Mouse (Mus musculus) liver, embryonic 11.5 days (tissue): ENCODE data around the gene 1700066M21Rik. TPM values are rescaled to one million over a fixed set of nuclear protein-coding genes. Genes with fewer than 3 reads are reported as not detected.
A peak's percentile ranks its signal among the peaks of the same experiment; 100 is the strongest.

ENCODE experiments used
- ATAC-seq: fragments of 200-750 bp; cut with Nextera tagmentation; replicated peaks from 2 replicates; pipeline ENCODE4 v1.8.0; 2017; ENCODE audit warnings: moderate number of reproducible peaks, mild to moderate bottlenecking, moderate TSS enrichment, moderate library complexity; ENCODE audit not compliant: low FRiP score
- DNase-seq: peaks from one replicate; pipeline ENCODE4 v3.0.0-alpha.2; 2017; ENCODE audit warnings: low spot score
- H3K27ac ChIP-seq: fragments of 300-500 bp; sonication (generic); 2 replicates; pipeline ENCODE4 v1.5.1; 2014; ENCODE audit warnings: mild to moderate bottlenecking, low read depth, low read length, control low read depth
- H3K27me3 ChIP-seq: fragments of 300-500 bp; sonication (generic); replicated peaks from 2 replicates; pipeline ENCODE4 v1.6.1; 2014; ENCODE audit warnings: low read length, mixed read lengths; ENCODE audit not compliant: control insufficient read depth, insufficient read depth
- H3K36me3 ChIP-seq: fragments of 300-500 bp; sonication (generic); 2 replicates; pipeline ENCODE4 v1.6.1; 2014; ENCODE audit warnings: mild to moderate bottlenecking, low read length, moderate library complexity, mixed read lengths; ENCODE audit not compliant: control insufficient read depth, insufficient read depth
- H3K4me1 ChIP-seq: fragments of 300-500 bp; sonication (generic); replicated peaks from 2 replicates; pipeline ENCODE4 v1.6.1; 2014; ENCODE audit warnings: low read length, mixed read lengths; ENCODE audit not compliant: control insufficient read depth, insufficient read depth
- H3K4me2 ChIP-seq: fragments of 300-500 bp; sonication (generic); 2 replicates; pipeline ENCODE4 v1.6.1; 2014; ENCODE audit warnings: mild to moderate bottlenecking, control low read depth, moderate library complexity
- H3K4me3 ChIP-seq: fragments of 300-500 bp; sonication (generic); 2 replicates; pipeline ENCODE4 v1.5.1; 2014; ENCODE audit warnings: low read depth, low read length, control low read depth
- H3K9ac ChIP-seq: fragments of 300-500 bp; sonication (generic); 2 replicates; pipeline ENCODE4 v1.6.1; 2014; ENCODE audit warnings: low read depth, low read length, control low read depth
- H3K9me3 ChIP-seq: fragments of 300-500 bp; sonication (generic); 2 replicates; pipeline ENCODE4 v1.6.1; 2016; ENCODE audit warnings: low read length, inconsistent platforms, mixed read lengths; ENCODE audit not compliant: control insufficient read depth
- WGBS: fragments of 180-500 bp; shearing (Covaris S2); extraction: QIAGEN DNeasy Blood & Tissue Kit; methylation state at CpG from one replicate; pipeline ENCODE4 v1.1.7; 2014; 5-methylcytosine and 5-hydroxymethylcytosine counted together
- polyA plus RNA-seq: library from polyadenylated mRNA; unstranded; fragments of >200 nt; fragmentation: Nextera tagmentation; extraction: Ambion mirVana; gene quantifications from 2 replicates; pipeline ENCODE4 v1.2.1, GENCODE M21; 2014

The 1700066M21Rik gene
- polyA plus RNA-seq, 1 experiment from 2014 or later: 18.0 TPM

GRCm38 (mm10) chr1:57406187-57407151, 29.0 kb downstream of the 1700066M21Rik start, which contains the start of the genes Maip1 and Tyw5:
TSS of gene Maip1 (plus strand) at chr1:57406328.
TSS of gene Tyw5 (minus strand) at chr1:57407101.
- Histone ChIP-seq H3K27me3 (no peaks in the 10 kb centered on the region), H3K4me2 (peak within 1 kb of the TSS; percentile 88), H3K27ac (peak within 1 kb of the TSS; percentile 91), H3K9ac (peak within 1 kb of the TSS; percentile 95), H3K4me1 (peaks cover 6% of the 10 kb centered on the region), H3K9me3 (no peaks in the 10 kb centered on the region), H3K4me3 (peak within 1 kb of the TSS; percentile 89), H3K36me3 (no peaks in the 10 kb centered on the region)
- 0% methylated on average over 72 of the region's 72 CpGs for WGBS
- ATAC-seq (peak; percentile 89), DNase-seq (peak; percentile 88)

GRCm38 (mm10) chr1:57408994-57409393, 31.6 kb downstream of the 1700066M21Rik start:
- Histone ChIP-seq H3K9ac (no peak overlapping the region), H3K36me3 (peaks cover 8% of the 10 kb centered on the region), H3K4me1 (peaks cover 6% of the 10 kb centered on the region), H3K4me3 (no peak overlapping the region), H3K4me2 (peak overlapping the region; percentile 88; the same call in 1 of the 2 replicates), H3K27me3 (no peaks in the 10 kb centered on the region), H3K9me3 (no peaks in the 10 kb centered on the region), H3K27ac (no peak overlapping the region)
- ATAC-seq (no peak), DNase-seq (no peak)
- WGBS: 73% methylated on average over 2 of the region's 2 CpGs

GRCm38 (mm10) chr1:57413397-57413796, 36.0 kb downstream of the 1700066M21Rik start:
- ATAC-seq (no peak), DNase-seq (no peak)
- WGBS: 90% methylated on average over 2 of the region's 2 CpGs

GRCm38 (mm10) chr1:57423696-57424095, 46.3 kb downstream of the 1700066M21Rik start:
- DNase-seq: no peak
- Histone ChIP-seq H3K9me3 (no peaks in the 10 kb centered on the region), H3K4me3 (no peak overlapping the region), H3K9ac (no peak overlapping the region), H3K27ac (no peak overlapping the region), H3K36me3 (no peaks in the 10 kb centered on the region), H3K4me1 (no peaks in the 10 kb centered on the region), H3K4me2 (no peak overlapping the region), H3K27me3 (no peaks in the 10 kb centered on the region)
- WGBS: 20% methylated on average over 1 of the region's 1 CpGs
- ATAC-seq: no peak

More at GRCm38 (mm10) chr1:57413397-57413796, 36.0 kb downstream of the 1700066M21Rik start:
- Histone ChIP-seq H3K9me3 (no peaks in the 10 kb centered on the region), H3K36me3 (peaks cover 12% of the 10 kb centered on the region), H3K9ac (no peak overlapping the region), H3K4me2 (no peak overlapping the region), H3K4me3 (no peak overlapping the region), H3K27me3 (no peaks in the 10 kb centered on the region), H3K27ac (no peak overlapping the region), H3K4me1 (no peaks in the 10 kb centered on the region)

- H3K4me2 ChIP-seq: no peak overlapping the region
- ATAC-seq: 0 out of 2 replicates have a peak, but pooled peaks have one; percentile 45
- no peak overlapping the region for H3K9ac ChIP-seq
- peak; percentile 65 for DNase-seq
- H3K4me3 ChIP-seq: no peak overlapping the region
- WGBS: 53% methylated on average over 16 of the region's 16 CpGs
- no peaks in the 10 kb centered on the region for H3K36me3 ChIP-seq
- no peaks in the 10 kb centered on the region for H3K4me1 ChIP-seq
- no peaks in the 10 kb centered on the region for H3K9me3 ChIP-seq
- H3K27me3 ChIP-seq: no peaks in the 10 kb centered on the region
- no peak overlapping the region for H3K27ac ChIP-seq
These were observed 51.2 kb downstream of the 1700066M21Rik start for GRCm38 (mm10) chr1:57428368-57429308.

- 20% methylated on average over 12 of the region's 12 CpGs for WGBS
- DNase-seq: no peak
These were observed 52.5 kb downstream of the 1700066M21Rik start for GRCm38 (mm10) chr1:57429786-57430483.

GRCm38 (mm10) chr1:57433141-57433540, 55.7 kb downstream of the 1700066M21Rik start:
- WGBS: 88% methylated on average over 7 of the region's 7 CpGs
- no peak for DNase-seq
- Histone ChIP-seq H3K27ac (no peak overlapping the region), H3K9me3 (no peaks in the 10 kb centered on the region), H3K4me1 (no peaks in the 10 kb centered on the region), H3K9ac (no peak overlapping the region), H3K4me2 (no peak overlapping the region), H3K27me3 (no peaks in the 10 kb centered on the region), H3K36me3 (no peaks in the 10 kb centered on the region), H3K4me3 (no peak overlapping the region)
- ATAC-seq: no peak

More at GRCm38 (mm10) chr1:57429786-57430483, 52.5 kb downstream of the 1700066M21Rik start:
- Histone ChIP-seq H3K9me3 (no peaks in the 10 kb centered on the region), H3K36me3 (no peaks in the 10 kb centered on the region), H3K4me1 (no peaks in the 10 kb centered on the region), H3K4me2 (no peak overlapping the region; the same call in 1 of the 2 replicates), H3K27me3 (no peaks in the 10 kb centered on the region), H3K4me3 (no peak overlapping the region), H3K9ac (no peak overlapping the region), H3K27ac (no peak overlapping the region)
- ATAC-seq: no peak
